ENCODE assay signal across 14 mouse cellular contexts in the genomic region with DNA sequence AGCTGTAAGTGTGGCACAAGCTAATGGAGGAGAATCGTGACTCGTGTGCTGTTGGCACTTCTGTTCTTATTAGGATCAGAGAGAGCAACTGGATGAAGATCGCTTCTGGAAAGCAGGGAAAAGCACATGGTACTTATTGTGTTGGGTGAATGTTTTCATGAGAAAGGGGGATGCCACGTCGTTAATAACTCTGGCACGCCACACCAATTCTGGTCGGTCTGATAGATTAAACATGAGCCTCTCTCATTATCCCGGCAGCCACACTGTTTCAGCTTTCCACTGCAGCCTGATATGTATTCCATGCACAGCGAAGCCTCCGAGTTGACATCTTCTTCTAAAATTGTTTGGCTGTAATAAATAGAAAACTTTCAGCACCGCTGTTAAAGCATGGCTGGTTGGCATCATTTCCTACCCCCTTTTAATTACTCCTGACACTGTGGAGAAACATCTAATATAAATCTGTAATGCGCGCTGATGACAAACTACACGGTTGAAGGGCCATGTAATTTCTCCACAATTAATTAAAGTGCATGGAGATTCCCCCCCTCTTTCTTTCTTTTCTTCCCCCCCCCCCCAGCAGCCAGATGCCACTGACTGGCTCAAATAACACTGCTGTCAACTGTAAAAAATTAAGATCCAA.
DNase-seq lines count a peak whose midpoint lies in the region; ATAC-seq and TF ChIP-seq lines count a peak whose summit lies in the region.
"Had no signal": no experiment of that assay in that cellular context is flagged by ENCODE, and none has a peak within 500 bp of the region (broad histone marks: within the 10 kb centered on the region; RNA-seq: fewer than 3 reads in every experiment).

No protein-coding gene starts in this region.

- no peak for TF ChIP-seq CTCF in hindbrain, postnatal 0 days (IDR thresholded peaks at IDR 0.05; ENCODE audit: low read depth)

- H3K9ac ChIP-seq in midbrain, embryonic 13.5 days (replicated peaks) = no peak overlapping the region
- no peak overlapping the region for H3K9ac ChIP-seq in midbrain, embryonic 11.5 days (ENCODE audit: low read length)
- H3K9ac ChIP-seq in forebrain, embryonic 16.5 days (replicated peaks; ENCODE audit: low read depth, low read length) = no peak overlapping the region
- no peak overlapping the region for H3K9ac ChIP-seq in hindbrain, postnatal 0 days (replicated peaks; ENCODE audit: low read length)
- H3K9ac ChIP-seq: heart, embryonic 15.5 days had no signal

- DNase-seq in midbrain, embryonic 11.5 days (ENCODE audit: low spot score, missing footprints) = no peak
- DNase-seq in hindbrain, postnatal 0 days (ENCODE audit: low spot score) = peak; percentile 50
- DNase-seq in retina, embryonic 14.5 days (ENCODE audit: low spot score) = peak; percentile 68
- DNase-seq in lung, postnatal 4 days = no peak
- no peak for DNase-seq in gastrocnemius, postnatal 25 days
- DNase-seq in layer of hippocampus, adult 11-12 months (ENCODE audit: low spot score) = no peak
- DNase-seq: B cell, adult 2 months; kidney, adult 9 months; lung, adult 2 months; right cerebral cortex, postnatal 4 days had no signal

- no peaks in the 10 kb centered on the region for H3K36me3 ChIP-seq in midbrain, embryonic 13.5 days
- H3K36me3 ChIP-seq in midbrain, embryonic 11.5 days (ENCODE audit: control insufficient read depth, insufficient read depth, low read length) = no peaks in the 10 kb centered on the region
- H3K36me3 ChIP-seq in forebrain, embryonic 16.5 days (ENCODE audit: control insufficient read depth, insufficient read depth) = no peaks in the 10 kb centered on the region
- H3K36me3 ChIP-seq in hindbrain, postnatal 0 days (ENCODE audit: insufficient read depth, low read length) = no peaks in the 10 kb centered on the region
- H3K36me3 ChIP-seq: heart, embryonic 15.5 days had no signal

- peak; percentile 67 for ATAC-seq in midbrain, embryonic 13.5 days
- no peak for ATAC-seq in midbrain, embryonic 11.5 days (ENCODE audit: low FRiP score)
- ATAC-seq in forebrain, embryonic 16.5 days = peak; percentile 70
- ATAC-seq in hindbrain, postnatal 0 days = no peak

- H3K27ac ChIP-seq in midbrain, embryonic 13.5 days = peak overlapping the region; percentile 60
- H3K27ac ChIP-seq in midbrain, embryonic 11.5 days (ENCODE audit: low read depth, low read length) = no peak overlapping the region
- no peak overlapping the region for H3K27ac ChIP-seq in forebrain, embryonic 16.5 days (ENCODE audit: low read length)
- H3K27ac ChIP-seq in hindbrain, postnatal 0 days = no peak overlapping the region
- H3K27ac ChIP-seq: heart, embryonic 15.5 days had no signal

- no peaks in the 10 kb centered on the region for H3K9me3 ChIP-seq in midbrain, embryonic 13.5 days
- no peaks in the 10 kb centered on the region for H3K9me3 ChIP-seq in midbrain, embryonic 11.5 days (ENCODE audit: control insufficient read depth, low read length)
- no peaks in the 10 kb centered on the region for H3K9me3 ChIP-seq in forebrain, embryonic 16.5 days (ENCODE audit: control insufficient read depth, low read length)
- no peaks in the 10 kb centered on the region for H3K9me3 ChIP-seq in hindbrain, postnatal 0 days (ENCODE audit: low read length)
- H3K9me3 ChIP-seq: heart, embryonic 15.5 days had no signal

- peaks cover 53% of the 10 kb centered on the region for H3K4me1 ChIP-seq in midbrain, embryonic 13.5 days (replicated peaks)
- peaks cover 32% of the 10 kb centered on the region for H3K4me1 ChIP-seq in midbrain, embryonic 11.5 days (ENCODE audit: control insufficient read depth, insufficient read depth, low read length)
- peaks cover 21% of the 10 kb centered on the region for H3K4me1 ChIP-seq in forebrain, embryonic 16.5 days (replicated peaks; ENCODE audit: control insufficient read depth, insufficient read depth, low read length)
- H3K4me1 ChIP-seq in hindbrain, postnatal 0 days (ENCODE audit: insufficient read depth, low read length) = peaks cover 4% of the 10 kb centered on the region

- H3K4me3 ChIP-seq in midbrain, embryonic 13.5 days (replicated peaks) = no peak overlapping the region
- H3K4me3 ChIP-seq in midbrain, embryonic 11.5 days (ENCODE audit: low read depth, low read length) = no peak overlapping the region
- no peak overlapping the region for H3K4me3 ChIP-seq in forebrain, embryonic 16.5 days (replicated peaks; ENCODE audit: low read length)
- H3K4me3 ChIP-seq in hindbrain, postnatal 0 days (ENCODE audit: low read length) = no peak overlapping the region
- H3K4me3 ChIP-seq: heart, embryonic 15.5 days; myocyte had no signal

- H3K27me3 ChIP-seq in midbrain, embryonic 13.5 days = peaks cover 33% of the 10 kb centered on the region
- H3K27me3 ChIP-seq in midbrain, embryonic 11.5 days (ENCODE audit: control insufficient read depth, insufficient read depth, low read length) = no peaks in the 10 kb centered on the region
- peaks cover 3% of the 10 kb centered on the region; the same call in 1 of the 2 replicates for H3K27me3 ChIP-seq in forebrain, embryonic 16.5 days (replicated peaks; ENCODE audit: control insufficient read depth, insufficient read depth, low read length)
- 0 out of 2 replicates have a peak, but pooled peaks cover 3% of the 10 kb centered on the region for H3K27me3 ChIP-seq in hindbrain, postnatal 0 days (ENCODE audit: insufficient read depth, low read length)
- H3K27me3 ChIP-seq: heart, embryonic 15.5 days had no signal

- peak overlapping the region; percentile 29 for H3K4me2 ChIP-seq in midbrain, embryonic 13.5 days (replicated peaks)
- H3K4me2 ChIP-seq in midbrain, embryonic 11.5 days = no peak overlapping the region
- H3K4me2 ChIP-seq in forebrain, embryonic 16.5 days (ENCODE audit: low read length) = peak overlapping the region; percentile 23; the same call in 1 of the 2 replicates
- H3K4me2 ChIP-seq in hindbrain, postnatal 0 days (ENCODE audit: low read depth, low read length) = no peak overlapping the region; the same call in 1 of the 2 replicates
- H3K4me2 ChIP-seq: heart, embryonic 15.5 days had no signal

- WGBS in midbrain, embryonic 13.5 days = 27% methylated on average over 14 of the region's 14 CpGs
- 66% methylated on average over 14 of the region's 14 CpGs for whole genome bisulfite sequencing in midbrain, embryonic 11.5 days
- 13% methylated on average over 14 of the region's 14 CpGs for WGBS in forebrain, embryonic 16.5 days
- WGBS in hindbrain, postnatal 0 days = 27% methylated on average over 14 of the region's 14 CpGs

Comparison
In these comparisons a context has a peak if more than half of its experiments do, and no peak if none do; other contexts are left out.
1. ATAC-seq: peak in midbrain, embryonic 13.5 days (single experiment) and forebrain, embryonic 16.5 days (single experiment); none in midbrain, embryonic 11.5 days (single experiment) and hindbrain, postnatal 0 days (single experiment).
2. H3K4me2 ChIP-seq: peak in midbrain, embryonic 13.5 days (single experiment) and forebrain, embryonic 16.5 days (single experiment); none in midbrain, embryonic 11.5 days (single experiment) and hindbrain, postnatal 0 days (single experiment).
3. DNase-seq: peak in hindbrain, postnatal 0 days (single experiment) and retina, embryonic 14.5 days (single experiment); none in midbrain, embryonic 11.5 days (single experiment), lung, postnatal 4 days (0 of 2), gastrocnemius, postnatal 25 days (single experiment) and layer of hippocampus, adult 11-12 months (single experiment).